Mouse (Mus musculus) spleen, embryonic (tissue): ENCODE measurements around the gene Stfa1.
"Not testable (repeated sequence)": the region's sequence is repeated elsewhere in the genome, so short reads cannot be mapped to it uniquely, and the experiment has no call there.

Source experiments
- CTCF ChIA-PET: fragments of 350-600 bp; sonication (Branson Sonifier 250); formaldehyde crosslinking; loops from one replicate; lab custom pipeline; 2022; lab: Charles Lee

Gene Stfa1

DNA sequence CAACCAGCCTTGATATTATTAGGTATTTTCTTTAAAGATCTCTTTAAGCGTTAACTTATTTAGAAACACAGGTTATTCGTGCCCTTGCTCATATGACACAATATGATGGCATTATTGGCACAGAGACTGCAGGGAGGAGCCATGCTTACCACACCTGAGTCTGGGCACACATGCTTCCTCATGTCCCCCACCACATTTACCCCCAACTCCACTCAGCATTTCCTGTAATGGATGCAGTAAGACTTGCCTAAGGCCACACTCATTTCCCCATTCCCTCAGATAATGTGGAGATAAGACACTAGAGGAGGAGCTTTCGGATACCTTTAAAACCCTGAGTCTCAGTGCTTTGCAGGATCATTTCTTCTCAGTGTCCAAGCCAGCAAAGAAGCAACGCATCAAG, at the start of gene Stfa1:
Stfa1 (plus strand) TSS at position 156 of the 400 bp plus-strand sequence.
- CTCF ChIA-PET = not testable (repeated sequence)

DNA sequence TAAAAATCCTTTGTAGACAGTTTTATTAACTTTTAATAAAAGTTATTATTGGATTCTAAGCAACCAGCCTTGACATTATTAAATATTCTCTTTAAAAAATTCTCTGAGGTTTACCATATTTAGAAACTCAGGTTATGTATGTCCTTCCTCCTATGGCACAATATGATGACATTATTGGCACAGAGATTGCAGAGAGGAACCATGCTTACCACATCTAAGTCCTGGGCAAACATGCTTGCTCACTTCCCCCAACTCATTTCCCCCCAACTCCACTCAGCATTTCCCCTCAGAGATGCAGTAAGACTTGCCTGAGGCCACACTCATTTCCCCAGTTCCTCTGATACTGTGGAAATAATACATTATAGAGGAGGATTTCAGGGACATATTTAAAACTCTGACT, 16.2 kb upstream of the Stfa1 start:
- CTCF ChIA-PET = not testable (repeated sequence)

DNA sequence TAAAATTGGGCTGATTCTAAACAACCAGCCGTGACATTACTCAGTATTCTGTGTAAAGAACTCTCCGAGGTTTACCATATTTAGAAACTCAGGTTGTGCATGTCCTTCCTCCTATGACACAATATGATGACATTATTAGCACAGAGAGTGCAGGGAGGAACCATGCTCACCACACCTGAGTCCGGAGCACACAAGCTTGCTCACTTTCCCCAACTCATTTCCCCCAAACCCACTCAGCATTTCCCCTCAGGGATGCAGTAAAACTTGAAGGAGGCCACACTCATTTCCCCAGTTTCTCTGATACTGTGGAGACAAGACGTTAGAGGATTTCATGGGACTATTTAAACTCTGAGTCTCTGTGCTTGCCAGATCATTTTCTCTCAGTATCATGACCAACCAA, 12.4 kb downstream of the Stfa1 start:
- CTCF ChIA-PET = no interaction called here

DNA sequence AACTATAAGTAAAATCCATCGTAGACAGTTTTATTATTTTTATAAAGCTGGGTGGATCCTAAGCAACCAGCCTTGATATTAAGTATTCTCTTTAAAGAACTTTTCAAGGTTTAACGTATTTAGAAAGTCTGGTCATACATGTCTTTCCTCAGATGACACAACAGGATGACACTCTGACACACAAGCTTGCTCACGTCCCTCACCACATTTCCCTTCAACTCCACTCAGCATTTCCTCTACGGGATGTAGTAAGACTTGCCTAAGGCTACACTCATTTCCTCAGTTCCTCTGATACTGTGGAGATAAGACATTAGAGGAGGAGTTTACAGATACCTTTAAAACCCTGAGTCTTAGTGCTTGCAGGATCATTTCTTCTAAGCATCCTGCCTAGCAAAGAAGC, 30.9 kb downstream of the Stfa1 start:
- CTCF ChIA-PET = no interaction called here

DNA sequence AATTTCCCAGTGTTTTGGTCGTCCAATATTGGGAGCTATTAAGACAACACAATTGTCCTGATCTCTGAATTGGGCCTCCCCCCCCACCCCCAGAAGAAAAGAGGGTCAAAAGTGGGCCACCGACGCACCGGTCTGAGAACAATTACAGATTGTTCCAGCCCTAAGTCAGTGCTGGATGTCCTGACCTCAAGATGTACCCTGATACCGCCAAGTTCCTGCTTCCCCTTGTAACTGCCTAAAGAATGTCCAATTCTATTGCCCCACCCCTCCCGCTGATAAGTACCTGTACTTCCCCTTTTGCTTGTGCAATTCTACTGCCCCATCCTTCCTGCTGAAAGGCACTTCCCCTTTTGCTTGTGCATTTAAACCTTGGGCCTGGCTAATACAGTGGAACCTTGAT, 39.4 kb downstream of the Stfa1 start:
- CTCF ChIA-PET = not testable (repeated sequence)

DNA sequence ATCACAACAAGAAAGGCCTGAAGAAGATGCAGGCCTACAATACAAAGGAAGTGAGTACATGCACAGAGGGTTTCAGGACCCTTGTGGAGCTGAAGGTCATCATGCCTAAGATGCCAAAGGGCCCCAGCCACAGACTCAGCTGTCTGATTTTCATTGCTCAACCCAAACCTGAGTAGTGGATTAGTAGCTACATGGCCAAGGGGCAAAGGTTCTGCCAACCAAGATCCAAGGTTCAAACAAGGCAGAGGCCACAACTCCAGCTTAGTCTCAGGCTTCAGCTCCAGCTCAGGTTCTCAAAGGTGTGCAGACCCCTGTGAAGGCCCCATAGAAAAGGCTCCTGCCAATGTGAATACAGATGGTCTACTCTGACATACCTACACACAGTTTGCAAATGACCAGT, 42.5 kb downstream of the Stfa1 start:
- CTCF ChIA-PET = no interaction called here

DNA sequence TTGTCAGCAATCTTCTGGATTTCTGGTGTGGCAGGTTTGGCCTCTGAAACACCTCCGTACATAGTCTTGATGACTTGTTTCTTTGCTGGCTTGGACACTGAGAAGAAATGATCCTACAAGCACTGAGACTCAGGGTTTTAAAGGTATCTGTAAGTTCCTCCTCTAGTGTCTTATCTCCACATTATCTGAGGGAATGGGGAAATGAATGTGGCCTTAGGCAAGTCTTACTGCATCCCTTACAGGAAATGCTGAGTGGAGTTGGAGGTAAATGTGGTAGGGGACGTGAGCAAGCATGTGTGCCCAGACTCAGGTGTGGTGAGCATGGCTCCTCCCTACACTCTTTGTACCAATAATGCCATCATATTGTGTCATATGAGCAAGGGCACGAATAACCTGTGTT, 57.5 kb downstream of the Stfa1 start, which contains the start of gene BC117090:
BC117090 (minus strand) TSS at position 101 of the 400 bp plus-strand sequence.
- CTCF ChIA-PET = no interaction called here
